In the genomic region with DNA sequence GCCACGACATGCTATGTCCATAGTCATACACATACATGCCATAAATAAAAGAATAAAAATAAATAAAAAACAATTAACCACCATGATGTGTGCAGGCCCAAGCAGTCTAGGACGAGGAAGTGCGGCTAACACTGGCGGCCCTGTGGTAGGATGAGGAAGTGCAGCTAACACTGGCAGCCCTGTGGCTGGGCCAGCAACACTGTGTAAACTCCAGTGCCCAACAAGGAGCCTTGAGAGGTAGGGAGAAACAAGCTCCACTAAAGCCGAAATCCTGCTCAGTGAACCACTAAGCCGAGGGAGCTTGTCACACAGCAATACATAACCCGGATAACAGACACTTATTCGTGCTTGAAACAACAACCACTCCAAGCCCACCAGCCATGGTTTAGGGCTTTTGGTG, we compare ENCODE assay signal across 10 mouse cellular contexts. TPM values are rescaled to one million over a fixed set of nuclear protein-coding genes. Genes with fewer than 3 reads are reported as not detected.
DNase-seq lines count a peak whose midpoint lies in the region; ATAC-seq and TF ChIP-seq lines count a peak whose summit lies in the region.
"Had no signal": no experiment of that assay in that cellular context is flagged by ENCODE, and none has a peak within 500 bp of the region (broad histone marks: within the 10 kb centered on the region; RNA-seq: fewer than 3 reads in every experiment).

No protein-coding gene starts in this region.

- intact Hi-C loops in heart, adult 2 months (cut with DNase I) = no loop called here

- ATAC-seq in heart, embryonic 11.5 days (replicated peaks; ENCODE audit: insufficient number of reproducible peaks, low FRiP score, low TSS enrichment) = no peak
- peak; percentile 89 for ATAC-seq in common myeloid progenitor, adult 5-6 weeks (replicated peaks; ENCODE audit: low read depth, poor library complexity, severe bottlenecking)

- no peak for TF ChIP-seq POLR2A in heart, adult 2 months (IDR thresholded peaks at IDR 0.05; ENCODE audit: insufficient read depth, low read depth, low read length)

- no peak overlapping the region for H3K4me2 ChIP-seq in heart, embryonic 11.5 days

- no peak overlapping the region for H3K27ac ChIP-seq in heart, adult 2 months
- H3K27ac ChIP-seq in heart, embryonic 11.5 days (ENCODE audit: low read depth, low read length) = no peak overlapping the region
- H3K27ac ChIP-seq: macrophage had no signal

- peak; percentile 17 for TF ChIP-seq CTCF in heart, adult 2 months (IDR thresholded peaks at IDR 0.05)

- no peaks in the 10 kb centered on the region for H3K79me2 ChIP-seq in heart, adult 2 months (replicated peaks; ENCODE audit: control insufficient read depth, insufficient read depth, low read length)

- no peaks in the 10 kb centered on the region for H3K4me1 ChIP-seq in heart, adult 2 months (ENCODE audit: control insufficient read depth, insufficient read depth, low read length)
- H3K4me1 ChIP-seq in heart, embryonic 11.5 days (ENCODE audit: control insufficient read depth, insufficient read depth, low read length) = peaks cover 11% of the 10 kb centered on the region

- H3K4me3 ChIP-seq in heart, adult 2 months = no peak overlapping the region
- no peak overlapping the region for H3K4me3 ChIP-seq in heart, embryonic 11.5 days (ENCODE audit: low read depth, low read length)

- no peak for DNase-seq in heart, adult 2 months
- DNase-seq in 416B (ENCODE audit: low read depth) = peak; percentile 20
- peak; percentile 55 to 72 for DNase-seq in kidney, postnatal 4 days
- DNase-seq in c-Kit-positive CD71-positive TER-119-positive erythroid progenitor cells, embryonic 14.5 days (ENCODE audit: low spot score) = no peak
- no peak for DNase-seq in layer of hippocampus, postnatal 36 days
- no peak for DNase-seq in cerebellum, adult 11-12 months
- DNase-seq: heart, postnatal 14 days had no signal

- no peak for TF ChIP-seq EP300 in heart, adult 2 months (IDR thresholded peaks at IDR 0.05; ENCODE audit: insufficient read depth, low read depth, low read length)

- H3K9ac ChIP-seq in heart, adult 2 months (ENCODE audit: low read depth, low read length) = no peak overlapping the region
- H3K9ac ChIP-seq in heart, embryonic 11.5 days (ENCODE audit: low read depth, low read length) = no peak overlapping the region

- H3K9me3 ChIP-seq in heart, embryonic 11.5 days (replicated peaks; ENCODE audit: control insufficient read depth, low read length) = no peaks in the 10 kb centered on the region

- 92% methylated on average over 8 of the region's 8 CpGs for WGBS in heart, adult 2 months
- 85% methylated on average over 8 of the region's 8 CpGs for WGBS in heart, embryonic 11.5 days (ENCODE audit: insufficient replicate concordance)

- H3K36me3 ChIP-seq in heart, adult 2 months (ENCODE audit: control insufficient read depth, insufficient read depth, low read length) = no peaks in the 10 kb centered on the region
- peaks cover 16% of the 10 kb centered on the region for H3K36me3 ChIP-seq in heart, embryonic 11.5 days (ENCODE audit: control insufficient read depth, insufficient read depth, low read length)

- no peaks in the 10 kb centered on the region for H3K27me3 ChIP-seq in heart, adult 2 months (ENCODE audit: control insufficient read depth, insufficient read depth, low read length)
- H3K27me3 ChIP-seq in heart, embryonic 11.5 days (ENCODE audit: control insufficient read depth, insufficient read depth, low read length) = no peaks in the 10 kb centered on the region

RNA-seq across cellular contexts. Expression of a gene that starts 34.1 kb away (rescaled TPM):
- total RNA-seq in heart, adult 2 months (2021) = 10 to 100 TPM; 30.9 to 33.7 TPM
- polyA plus RNA-seq in heart, adult 2 months (2012; rRNA removed) = 18.6 and 22.7 TPM in 2 replicates
- polyA plus RNA-seq in heart, embryonic 11.5 days (2014; fragmentation: Nextera tagmentation; extraction: Ambion mirVana) = 65.1 and 66.5 TPM in 2 replicates
- total RNA-seq in common myeloid progenitor, adult 5-6 weeks (2017) = 162 and 180 TPM in 2 replicates
- total RNA-seq in layer of hippocampus, postnatal 36 days (2021) = 10 to 100 TPM; 50.6 to 60.9 TPM

Comparison
In these comparisons a context has a peak if more than half of its experiments do, and no peak if none do; other contexts are left out.
1. DNase-seq: peak in 416B (single experiment) and kidney, postnatal 4 days (2 of 2); none in heart, adult 2 months (0 of 2), c-Kit-positive CD71-positive TER-119-positive erythroid progenitor cells, embryonic 14.5 days (single experiment), layer of hippocampus, postnatal 36 days (0 of 2) and cerebellum, adult 11-12 months (single experiment).